ENCODE assay signal across 17 mouse cellular contexts in the genomic region with DNA sequence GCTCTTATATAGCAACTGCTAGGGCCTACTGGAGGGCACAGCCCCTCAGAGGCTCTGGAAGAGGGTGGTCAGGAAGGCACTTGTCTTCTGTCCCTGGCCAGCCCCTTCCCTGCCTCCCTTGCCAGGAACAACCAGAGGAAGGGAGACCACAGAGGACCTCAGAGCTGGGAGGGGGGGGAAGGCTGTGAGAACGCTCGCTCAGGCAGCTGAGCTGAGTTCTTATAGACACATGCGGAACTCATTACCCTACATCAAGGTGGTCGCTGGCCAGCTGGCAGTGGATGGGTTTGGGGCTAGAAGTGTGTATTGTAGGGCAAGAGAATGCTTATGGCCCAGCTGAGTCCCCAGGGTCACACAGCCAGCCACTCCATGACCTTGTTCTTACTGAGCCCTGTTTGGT. TPM values are rescaled to one million over a fixed set of nuclear protein-coding genes. Genes with fewer than 3 reads are reported as not detected.
DNase-seq lines count a peak whose midpoint lies in the region; ATAC-seq lines count a peak whose summit lies in the region.
"Had no signal": no experiment of that assay in that cellular context is flagged by ENCODE, and none has a peak within 500 bp of the region (broad histone marks: within the 10 kb centered on the region; RNA-seq: fewer than 3 reads in every experiment).

No protein-coding gene starts in this region.

- H3K27me3 ChIP-seq in forebrain, embryonic 10.5 days (ENCODE audit: poor library complexity, severe bottlenecking): peaks cover 21% of the 10 kb centered on the region
- peaks cover 19% of the 10 kb centered on the region for H3K27me3 ChIP-seq in forebrain, embryonic 12.5 days
- no peaks in the 10 kb centered on the region for H3K27me3 ChIP-seq in kidney, embryonic 14.5 days (ENCODE audit: control insufficient read depth, insufficient read depth, low read length)
- no peaks in the 10 kb centered on the region for H3K27me3 ChIP-seq in embryonic facial prominence, embryonic 15.5 days
- peaks cover 15% of the 10 kb centered on the region for H3K27me3 ChIP-seq in neural tube, embryonic 13.5 days

- peaks cover 4% of the 10 kb centered on the region; the same call in 1 of the 2 replicates for H3K9me3 ChIP-seq in forebrain, embryonic 10.5 days
- no peaks in the 10 kb centered on the region for H3K9me3 ChIP-seq in forebrain, embryonic 12.5 days
- no peaks in the 10 kb centered on the region for H3K9me3 ChIP-seq in kidney, embryonic 14.5 days (ENCODE audit: control insufficient read depth, low read length)
- H3K9me3 ChIP-seq in embryonic facial prominence, embryonic 15.5 days (replicated peaks): no peaks in the 10 kb centered on the region
- no peaks in the 10 kb centered on the region for H3K9me3 ChIP-seq in neural tube, embryonic 13.5 days
- H3K9me3 ChIP-seq: midbrain, embryonic 15.5 days had no signal

- no peak overlapping the region for H3K4me2 ChIP-seq in forebrain, embryonic 12.5 days
- no peak overlapping the region for H3K4me2 ChIP-seq in kidney, embryonic 14.5 days (replicated peaks; ENCODE audit: low read depth, low read length)
- 0 out of 2 replicates have a peak overlapping the region, but pooled peaks have one; percentile 1 for H3K4me2 ChIP-seq in embryonic facial prominence, embryonic 15.5 days (replicated peaks)
- H3K4me2 ChIP-seq in neural tube, embryonic 13.5 days: no peak overlapping the region
- H3K4me2 ChIP-seq: midbrain, embryonic 15.5 days had no signal

- ATAC-seq in forebrain, embryonic 12.5 days (ENCODE audit: low FRiP score): no peak
- no peak for ATAC-seq in kidney, embryonic 14.5 days (ENCODE audit: low FRiP score, low TSS enrichment)
- ATAC-seq in embryonic facial prominence, embryonic 15.5 days (ENCODE audit: insufficient number of reproducible peaks, low FRiP score, low TSS enrichment, low read depth): 0 out of 2 replicates have a peak, but pooled peaks have one; percentile 5
- no peak for ATAC-seq in neural tube, embryonic 13.5 days (ENCODE audit: low read depth)
- ATAC-seq: forebrain, embryonic 16.5 days; midbrain, embryonic 15.5 days had no signal

- no peak for DNase-seq in forebrain, embryonic 10.5 days (ENCODE audit: extremely low spot score, low spot score)
- peak; percentile 28 for DNase-seq in kidney, postnatal 10 days
- no peak for DNase-seq in ovary, postnatal 36 days (ENCODE audit: low spot score)
- no peak for DNase-seq in layer of hippocampus, adult 9-10 months (ENCODE audit: low spot score)
- DNase-seq: adrenal gland, postnatal 10 days; cerebellum, postnatal 10 days; gastrocnemius, adult 2 months; kidney, adult 2 months; lung, adult 2 months; thymus, adult 18-20 months had no signal

- H3K9ac ChIP-seq in forebrain, embryonic 12.5 days: no peak overlapping the region
- H3K9ac ChIP-seq in kidney, embryonic 14.5 days (ENCODE audit: low read depth, low read length): no peak overlapping the region
- no peak overlapping the region for H3K9ac ChIP-seq in embryonic facial prominence, embryonic 15.5 days
- no peak overlapping the region for H3K9ac ChIP-seq in neural tube, embryonic 13.5 days
- H3K9ac ChIP-seq: midbrain, embryonic 15.5 days had no signal

- H3K27ac ChIP-seq in forebrain, embryonic 10.5 days: peak overlapping the region; percentile 77
- H3K27ac ChIP-seq in forebrain, embryonic 12.5 days: no peak overlapping the region
- H3K27ac ChIP-seq in kidney, embryonic 14.5 days (ENCODE audit: low read depth, low read length): no peak overlapping the region
- peak overlapping the region; percentile 65 for H3K27ac ChIP-seq in embryonic facial prominence, embryonic 15.5 days (replicated peaks)
- H3K27ac ChIP-seq in neural tube, embryonic 13.5 days (replicated peaks): 0 out of 2 replicates have a peak overlapping the region, but pooled peaks have one; percentile 33
- H3K27ac ChIP-seq: gastrocnemius, adult 2 months; macrophage; midbrain, embryonic 15.5 days had no signal

- peaks cover 59% of the 10 kb centered on the region for H3K4me1 ChIP-seq in forebrain, embryonic 10.5 days
- H3K4me1 ChIP-seq in forebrain, embryonic 12.5 days: peaks cover 40% of the 10 kb centered on the region
- H3K4me1 ChIP-seq in kidney, embryonic 14.5 days (ENCODE audit: control insufficient read depth, insufficient read depth, low read length): peaks cover 20% of the 10 kb centered on the region
- peaks cover 60% of the 10 kb centered on the region for H3K4me1 ChIP-seq in embryonic facial prominence, embryonic 15.5 days
- peaks cover 37% of the 10 kb centered on the region for H3K4me1 ChIP-seq in neural tube, embryonic 13.5 days (replicated peaks)

- peaks cover 3% of the 10 kb centered on the region for H3K36me3 ChIP-seq in forebrain, embryonic 10.5 days (replicated peaks)
- H3K36me3 ChIP-seq in forebrain, embryonic 12.5 days (replicated peaks): no peaks in the 10 kb centered on the region
- H3K36me3 ChIP-seq in kidney, embryonic 14.5 days (ENCODE audit: control insufficient read depth, insufficient read depth, low read length): peaks cover 4% of the 10 kb centered on the region; the same call in 1 of the 2 replicates
- H3K36me3 ChIP-seq in embryonic facial prominence, embryonic 15.5 days: no peaks in the 10 kb centered on the region
- H3K36me3 ChIP-seq in neural tube, embryonic 13.5 days: no peaks in the 10 kb centered on the region
- H3K36me3 ChIP-seq: midbrain, embryonic 15.5 days had no signal

- 49% methylated on average over 4 of the region's 4 CpGs for WGBS in forebrain, embryonic 10.5 days
- 50% methylated on average over 4 of the region's 4 CpGs for WGBS in forebrain, embryonic 12.5 days
- WGBS in kidney, embryonic 14.5 days: 72% methylated on average over 4 of the region's 4 CpGs
- 33% methylated on average over 4 of the region's 4 CpGs for WGBS in embryonic facial prominence, embryonic 15.5 days
- 76% methylated on average over 4 of the region's 4 CpGs for WGBS in neural tube, embryonic 13.5 days

- H3K4me3 ChIP-seq in forebrain, embryonic 10.5 days: no peak overlapping the region
- no peak overlapping the region for H3K4me3 ChIP-seq in forebrain, embryonic 12.5 days (replicated peaks)
- no peak overlapping the region for H3K4me3 ChIP-seq in kidney, embryonic 14.5 days (ENCODE audit: low read length)
- H3K4me3 ChIP-seq in embryonic facial prominence, embryonic 15.5 days (replicated peaks): no peak overlapping the region
- no peak overlapping the region for H3K4me3 ChIP-seq in neural tube, embryonic 13.5 days
- H3K4me3 ChIP-seq: gastrocnemius, adult 2 months; midbrain, embryonic 15.5 days had no signal

RNA-seq across cellular contexts. Expression of a gene that starts 7.3 kb away (rescaled TPM):
- polyA plus RNA-seq in forebrain, embryonic 10.5 days (2016; fragmentation: Nextera tagmentation; extraction: Ambion mirVana): 488 and 529 TPM in 2 replicates
- polyA plus RNA-seq in forebrain, embryonic 12.5 days (2016; fragmentation: Nextera tagmentation; extraction: Ambion mirVana): 173 and 228 TPM in 2 replicates
- 848 and 979 TPM in 2 replicates for polyA plus RNA-seq in kidney, embryonic 14.5 days (2014; fragmentation: Nextera tagmentation; extraction: Ambion mirVana)
- 432 and 441 TPM in 2 replicates for polyA plus RNA-seq in embryonic facial prominence, embryonic 15.5 days (2015; fragmentation: Nextera tagmentation; extraction: Ambion mirVana)
- 235 and 273 TPM in 2 replicates for polyA plus RNA-seq in neural tube, embryonic 13.5 days (2015; fragmentation: Nextera tagmentation; extraction: Ambion mirVana)

RNA-seq across cellular contexts. Expression of a gene that starts 21.6 kb away (rescaled TPM):
- polyA plus RNA-seq in forebrain, embryonic 10.5 days (2016; fragmentation: Nextera tagmentation; extraction: Ambion mirVana): 10.3 and 11.4 TPM in 2 replicates
- 13.4 and 14.6 TPM in 2 replicates for polyA plus RNA-seq in forebrain, embryonic 12.5 days (2016; fragmentation: Nextera tagmentation; extraction: Ambion mirVana)
- polyA plus RNA-seq in kidney, embryonic 14.5 days (2014; fragmentation: Nextera tagmentation; extraction: Ambion mirVana): 5.7 and 6.0 TPM in 2 replicates
- 10.1 and 12.5 TPM in 2 replicates for polyA plus RNA-seq in embryonic facial prominence, embryonic 15.5 days (2015; fragmentation: Nextera tagmentation; extraction: Ambion mirVana)
- polyA plus RNA-seq in neural tube, embryonic 13.5 days (2015; fragmentation: Nextera tagmentation; extraction: Ambion mirVana): 2.5 and 3.3 TPM in 2 replicates

RNA-seq across cellular contexts. Expression of a gene that starts 55.6 kb away (rescaled TPM):
- 4.7 and 5.2 TPM in 2 replicates for polyA plus RNA-seq in forebrain, embryonic 10.5 days (2016; fragmentation: Nextera tagmentation; extraction: Ambion mirVana)
- polyA plus RNA-seq in forebrain, embryonic 12.5 days (2016; fragmentation: Nextera tagmentation; extraction: Ambion mirVana): 5.9 and 6.4 TPM in 2 replicates
- 2.0 and 3.0 TPM in 2 replicates for polyA plus RNA-seq in kidney, embryonic 14.5 days (2014; fragmentation: Nextera tagmentation; extraction: Ambion mirVana)
- 13.3 and 14.1 TPM in 2 replicates for polyA plus RNA-seq in embryonic facial prominence, embryonic 15.5 days (2015; fragmentation: Nextera tagmentation; extraction: Ambion mirVana)
- polyA plus RNA-seq in neural tube, embryonic 13.5 days (2015; fragmentation: Nextera tagmentation; extraction: Ambion mirVana): 8.6 and 8.8 TPM in 2 replicates

Comparison
In these comparisons a context has a peak if more than half of its experiments do, and no peak if none do; other contexts are left out.
1. H3K27ac ChIP-seq: peak in forebrain, embryonic 10.5 days (single experiment), embryonic facial prominence, embryonic 15.5 days (single experiment) and neural tube, embryonic 13.5 days (single experiment); none in forebrain, embryonic 12.5 days (single experiment) and kidney, embryonic 14.5 days (single experiment).